Mouse (Mus musculus) embryo, embryonic 11 days (tissue): ENCODE measurements at regions not wholly inside any gene's neighbourhood (a gene's known extent, or its start where the extent isn't known, plus 50 kb on each side); places are given as distances from the start of the nearest gene placed in this dataset.
"Not testable (repeated sequence)": the region's sequence is repeated elsewhere in the genome, so short reads cannot be mapped to it uniquely, and the experiment has no call there.

Experiments
- DNase-seq: peaks from one replicate; pipeline ENCODE4 v3.0.0-alpha.2; 2015

- no peak for DNase-seq
Observed at GRCm38 (mm10) chr1:8097046-8097445, 3289.4 kb downstream of the Gm37988 start.

GRCm38 (mm10) chr1:8123021-8123420, 3290.9 kb upstream of the A830018L16Rik start:
- DNase-seq, result peak; percentile 87

GRCm38 (mm10) chr1:8134434-8135433, 3279.2 kb upstream of the A830018L16Rik start:
- not testable (repeated sequence) for DNase-seq

GRCm38 (mm10) chr1:8142583-8142982, 3271.3 kb upstream of the A830018L16Rik start:
- DNase-seq, result no peak

GRCm38 (mm10) chr1:8173196-8173595, 3240.7 kb upstream of the A830018L16Rik start:
- no peak for DNase-seq
